Mouse (Mus musculus): ENCODE measurements at regions not wholly inside any gene's neighbourhood (a gene's known extent, or its start where the extent isn't known, plus 50 kb on each side); places are given as distances from the start of the nearest gene placed in this dataset.

DNA sequence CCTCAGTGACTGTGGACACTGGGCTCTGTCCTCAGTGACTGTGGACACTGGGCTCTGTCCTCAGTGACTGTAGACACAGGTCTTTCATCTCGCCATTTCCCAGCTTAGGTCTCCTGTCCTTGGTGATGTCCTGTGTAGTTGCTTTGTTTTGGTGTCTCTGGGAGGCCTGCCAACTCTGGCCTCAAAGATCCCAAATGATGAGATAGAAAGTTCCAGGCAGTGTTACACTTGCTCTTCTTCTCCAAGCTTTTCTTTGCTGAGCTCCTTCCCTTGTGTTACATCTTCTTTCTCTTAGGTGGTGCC, 71.0 kb upstream of the Ifne start:
- no peak for DNase-seq (ENCODE audit: low spot score)
- no peaks in the 10 kb centered on the region for H3K36me3 ChIP-seq (replicated peaks; ENCODE audit: control insufficient read depth, insufficient read depth, low read depth, low read length)
- no peak overlapping the region for H3K27ac ChIP-seq (replicated peaks; ENCODE audit: low read depth, low read length)
- no peaks in the 10 kb centered on the region for H3K4me1 ChIP-seq (ENCODE audit: control insufficient read depth, insufficient read depth, low read length)
- no peak overlapping the region for H3K9ac ChIP-seq (replicated peaks; ENCODE audit: low read length)
- H3K27me3 ChIP-seq (ENCODE audit: control insufficient read depth, insufficient read depth, low read length), result no peaks in the 10 kb centered on the region
- no peaks in the 10 kb centered on the region for H3K9me3 ChIP-seq (replicated peaks; ENCODE audit: control insufficient read depth, low read length)
- H3K4me3 ChIP-seq (ENCODE audit: low read depth, low read length), result no peak overlapping the region
- H3K4me2 ChIP-seq (ENCODE audit: low read depth, low read length), result no peak overlapping the region
- 61% methylated on average over 1 of the region's 1 CpGs for WGBS
- no peak for ATAC-seq (replicated peaks; ENCODE audit: insufficient number of reproducible peaks, low FRiP score, low TSS enrichment, low read depth)

DNA sequence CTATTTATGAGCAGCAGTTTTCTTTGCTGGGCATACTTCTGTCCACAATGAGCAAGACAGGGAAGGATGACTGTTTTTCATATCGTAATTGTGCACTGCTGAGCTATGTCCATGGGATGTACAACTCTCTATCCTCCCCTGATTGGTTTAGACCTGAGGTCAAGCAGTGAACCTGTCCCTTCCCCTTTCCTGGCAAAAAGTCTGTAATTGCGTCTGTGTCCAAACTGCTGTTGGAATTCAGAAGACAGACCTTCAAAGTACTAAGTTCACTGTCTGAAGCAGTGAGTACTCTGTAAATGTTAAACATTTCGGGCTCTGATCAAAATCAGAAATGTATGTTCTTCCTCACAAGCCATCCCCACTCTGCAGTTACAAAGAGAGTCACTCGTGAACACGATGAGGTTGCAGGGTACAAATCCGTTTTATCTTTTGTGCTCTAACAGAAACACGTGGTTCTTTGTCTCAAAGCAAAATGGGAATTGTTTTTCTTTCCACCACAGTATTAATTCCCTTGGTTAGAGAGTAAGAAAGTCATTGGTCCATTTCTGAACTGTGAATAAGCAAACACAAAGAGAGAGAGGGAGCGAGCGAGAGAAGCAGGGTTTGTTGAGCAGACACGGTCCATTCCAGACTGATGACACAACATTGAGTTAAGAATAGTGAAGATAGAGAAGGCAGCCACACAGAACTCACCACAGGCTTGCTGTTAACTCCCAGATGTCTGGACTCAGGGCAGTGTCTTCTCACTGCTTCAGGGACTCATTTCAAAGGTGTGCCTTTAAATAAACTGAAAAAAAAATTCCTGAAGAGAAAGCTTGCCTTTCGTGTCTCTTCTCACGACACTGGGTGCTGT, 70.4 kb upstream of the Ifne start:
- no peaks in the 10 kb centered on the region for H3K9me3 ChIP-seq (replicated peaks; ENCODE audit: control insufficient read depth, low read length)
- H3K4me2 ChIP-seq (ENCODE audit: low read depth, low read length), result no peak overlapping the region
- ATAC-seq (replicated peaks; ENCODE audit: insufficient number of reproducible peaks, low FRiP score, low TSS enrichment, low read depth) (no peak), DNase-seq (ENCODE audit: low spot score) (no peak)
- WGBS, result 60% methylated on average over 12 of the region's 12 CpGs
- H3K4me3 ChIP-seq (ENCODE audit: low read depth, low read length), result no peak overlapping the region
- H3K27ac ChIP-seq (replicated peaks; ENCODE audit: low read depth, low read length), result no peak overlapping the region
- no peak overlapping the region for H3K9ac ChIP-seq (replicated peaks; ENCODE audit: low read length)
- H3K27me3 ChIP-seq (ENCODE audit: control insufficient read depth, insufficient read depth, low read length), result no peaks in the 10 kb centered on the region
- no peaks in the 10 kb centered on the region for H3K4me1 ChIP-seq (ENCODE audit: control insufficient read depth, insufficient read depth, low read length)
- no peaks in the 10 kb centered on the region for H3K36me3 ChIP-seq (replicated peaks; ENCODE audit: control insufficient read depth, insufficient read depth, low read depth, low read length)

DNA sequence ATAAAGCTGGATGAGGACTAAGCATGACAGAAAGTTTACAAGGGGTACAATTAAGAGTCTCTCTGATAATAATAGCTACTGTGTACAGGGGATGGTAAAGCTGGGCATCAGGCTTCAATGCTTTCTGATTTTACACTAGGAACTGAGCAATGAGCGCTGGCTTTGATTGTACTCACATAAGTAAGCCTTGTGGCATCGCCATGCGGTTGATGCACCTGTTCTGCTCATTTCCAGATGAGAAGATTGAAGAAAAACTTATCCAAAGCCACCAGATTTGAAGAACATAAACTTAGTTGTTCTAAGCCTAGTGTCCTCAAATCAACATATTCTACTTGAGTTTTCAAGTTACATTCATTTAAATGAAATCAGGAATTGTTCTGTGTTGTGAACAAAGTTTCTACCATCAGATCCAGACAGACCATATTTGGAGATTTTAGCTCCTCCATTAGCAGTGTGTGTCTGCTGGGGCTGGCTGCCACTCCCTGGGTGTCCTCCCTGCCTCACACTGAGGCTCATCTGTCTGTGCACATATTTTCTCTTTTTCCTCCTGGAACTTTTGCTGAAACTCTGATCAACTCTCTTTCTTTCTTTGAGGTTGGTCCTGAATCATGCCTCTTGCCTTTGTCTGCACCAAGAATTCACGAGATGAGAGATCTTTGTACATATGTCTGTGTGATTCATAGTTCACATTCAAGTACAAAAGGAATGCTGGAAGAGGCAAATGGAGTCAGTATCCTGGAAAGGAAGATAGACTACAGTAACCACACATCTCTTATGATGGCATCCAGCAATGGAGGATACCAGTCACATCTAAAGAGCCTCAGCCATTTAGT, 68.2 kb upstream of the Ifne start:
- H3K27ac ChIP-seq (replicated peaks; ENCODE audit: low read depth, low read length), result no peak overlapping the region
- 89% methylated on average over 4 of the region's 4 CpGs for WGBS
- no peaks in the 10 kb centered on the region for H3K36me3 ChIP-seq (replicated peaks; ENCODE audit: control insufficient read depth, insufficient read depth, low read depth, low read length)
- no peak overlapping the region for H3K4me2 ChIP-seq (ENCODE audit: low read depth, low read length)
- H3K9me3 ChIP-seq (replicated peaks; ENCODE audit: control insufficient read depth, low read length), result no peaks in the 10 kb centered on the region
- ATAC-seq (replicated peaks; ENCODE audit: insufficient number of reproducible peaks, low FRiP score, low TSS enrichment, low read depth) (no peak), DNase-seq (ENCODE audit: low spot score) (no peak)
- H3K27me3 ChIP-seq (ENCODE audit: control insufficient read depth, insufficient read depth, low read length), result no peaks in the 10 kb centered on the region
- no peak overlapping the region for H3K4me3 ChIP-seq (ENCODE audit: low read depth, low read length)
- no peaks in the 10 kb centered on the region for H3K4me1 ChIP-seq (ENCODE audit: control insufficient read depth, insufficient read depth, low read length)
- no peak overlapping the region for H3K9ac ChIP-seq (replicated peaks; ENCODE audit: low read length)

DNA sequence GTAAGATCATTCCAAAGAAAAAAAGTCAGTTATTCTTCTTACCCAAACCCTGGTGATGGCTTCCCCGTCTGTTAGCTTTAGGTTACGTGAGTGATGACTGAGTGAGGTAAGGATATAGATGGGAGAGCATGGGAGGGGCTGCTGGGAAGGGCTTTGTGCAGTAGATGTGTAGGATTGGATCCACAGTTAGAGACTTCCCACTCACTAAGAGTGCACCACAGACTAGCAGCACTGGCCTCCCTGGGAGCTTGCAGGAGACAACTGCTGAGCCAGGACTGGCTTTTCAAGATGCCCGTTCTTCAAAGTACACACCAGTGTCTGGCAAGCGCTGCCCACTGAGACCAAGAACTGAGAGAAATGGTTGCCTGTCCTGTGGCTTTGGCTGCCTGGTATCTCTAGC, 62.0 kb upstream of the Ifne start:
- H3K9ac ChIP-seq (replicated peaks; ENCODE audit: low read length), result no peak overlapping the region
- ATAC-seq (replicated peaks; ENCODE audit: insufficient number of reproducible peaks, low FRiP score, low TSS enrichment, low read depth) (no peak), DNase-seq (ENCODE audit: low spot score) (no peak)
- peaks cover 11% of the 10 kb centered on the region for H3K27me3 ChIP-seq (ENCODE audit: control insufficient read depth, insufficient read depth, low read length)
- H3K36me3 ChIP-seq (replicated peaks; ENCODE audit: control insufficient read depth, insufficient read depth, low read depth, low read length), result no peaks in the 10 kb centered on the region
- no peaks in the 10 kb centered on the region for H3K4me1 ChIP-seq (ENCODE audit: control insufficient read depth, insufficient read depth, low read length)
- WGBS, result 75% methylated on average over 4 of the region's 4 CpGs
- no peaks in the 10 kb centered on the region for H3K9me3 ChIP-seq (replicated peaks; ENCODE audit: control insufficient read depth, low read length)
- no peak overlapping the region for H3K4me2 ChIP-seq (ENCODE audit: low read depth, low read length)
- H3K4me3 ChIP-seq (ENCODE audit: low read depth, low read length), result no peak overlapping the region
- H3K27ac ChIP-seq (replicated peaks; ENCODE audit: low read depth, low read length), result no peak overlapping the region

DNA sequence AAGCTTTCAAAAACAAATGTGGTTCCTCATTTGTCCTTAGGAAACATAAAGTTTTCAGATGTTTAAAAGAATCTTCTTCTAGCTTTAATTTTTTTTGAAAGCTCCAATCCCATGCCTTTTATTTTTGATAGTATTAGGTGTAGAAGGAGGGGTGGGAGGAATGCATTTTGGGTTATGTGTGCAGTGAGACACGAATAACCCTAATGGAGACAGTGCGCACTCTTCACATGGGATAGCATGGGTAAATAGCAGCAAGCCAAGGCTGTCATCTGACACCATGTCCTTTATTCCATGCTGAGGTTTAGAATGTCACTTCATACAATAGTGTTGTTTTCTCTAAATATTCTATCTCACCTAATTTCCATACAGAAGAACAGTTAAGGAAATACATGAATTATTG, 60.7 kb upstream of the Ifne start:
- Histone ChIP-seq H3K27ac (replicated peaks; ENCODE audit: low read depth, low read length) (no peak overlapping the region), H3K27me3 (ENCODE audit: control insufficient read depth, insufficient read depth, low read length) (peaks cover 11% of the 10 kb centered on the region), H3K9ac (replicated peaks; ENCODE audit: low read length) (no peak overlapping the region), H3K4me2 (ENCODE audit: low read depth, low read length) (no peak overlapping the region), H3K36me3 (replicated peaks; ENCODE audit: control insufficient read depth, insufficient read depth, low read depth, low read length) (no peaks in the 10 kb centered on the region), H3K9me3 (replicated peaks; ENCODE audit: control insufficient read depth, low read length) (no peaks in the 10 kb centered on the region), H3K4me1 (ENCODE audit: control insufficient read depth, insufficient read depth, low read length) (no peaks in the 10 kb centered on the region), H3K4me3 (ENCODE audit: low read depth, low read length) (no peak overlapping the region)
- 81% methylated on average over 2 of the region's 2 CpGs for WGBS
- ATAC-seq (replicated peaks; ENCODE audit: insufficient number of reproducible peaks, low FRiP score, low TSS enrichment, low read depth), result no peak
- no peak for DNase-seq (ENCODE audit: low spot score)

DNA sequence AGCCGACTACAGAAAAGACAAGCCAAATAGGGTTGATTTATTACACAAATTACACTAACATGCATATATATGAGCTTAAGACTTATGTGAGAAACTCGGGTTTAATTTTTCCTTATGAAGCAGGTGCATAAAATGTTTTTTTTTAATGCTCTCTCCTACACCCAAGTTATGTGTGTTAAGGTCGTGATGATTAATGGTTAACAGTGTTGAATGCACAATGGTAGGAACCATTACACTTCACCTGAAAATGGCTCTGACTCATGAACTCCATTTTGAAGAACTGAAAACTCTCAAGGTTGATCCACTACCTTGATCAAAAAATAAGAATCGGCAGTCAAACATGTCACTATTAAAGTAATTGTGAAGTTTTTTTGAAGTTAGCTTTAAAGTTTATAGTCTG, 59.4 kb upstream of the Ifne start:
- Histone ChIP-seq H3K27me3 (ENCODE audit: control insufficient read depth, insufficient read depth, low read length) (peaks cover 11% of the 10 kb centered on the region), H3K4me2 (ENCODE audit: low read depth, low read length) (no peak overlapping the region), H3K4me1 (ENCODE audit: control insufficient read depth, insufficient read depth, low read length) (no peaks in the 10 kb centered on the region), H3K9me3 (replicated peaks; ENCODE audit: control insufficient read depth, low read length) (no peaks in the 10 kb centered on the region), H3K9ac (replicated peaks; ENCODE audit: low read length) (no peak overlapping the region), H3K4me3 (ENCODE audit: low read depth, low read length) (no peak overlapping the region), H3K36me3 (replicated peaks; ENCODE audit: control insufficient read depth, insufficient read depth, low read depth, low read length) (no peaks in the 10 kb centered on the region), H3K27ac (replicated peaks; ENCODE audit: low read depth, low read length) (no peak overlapping the region)
- WGBS, result 78% methylated on average over 4 of the region's 4 CpGs
- no peak for ATAC-seq (replicated peaks; ENCODE audit: insufficient number of reproducible peaks, low FRiP score, low TSS enrichment, low read depth)
- no peak for DNase-seq (ENCODE audit: low spot score)

DNA sequence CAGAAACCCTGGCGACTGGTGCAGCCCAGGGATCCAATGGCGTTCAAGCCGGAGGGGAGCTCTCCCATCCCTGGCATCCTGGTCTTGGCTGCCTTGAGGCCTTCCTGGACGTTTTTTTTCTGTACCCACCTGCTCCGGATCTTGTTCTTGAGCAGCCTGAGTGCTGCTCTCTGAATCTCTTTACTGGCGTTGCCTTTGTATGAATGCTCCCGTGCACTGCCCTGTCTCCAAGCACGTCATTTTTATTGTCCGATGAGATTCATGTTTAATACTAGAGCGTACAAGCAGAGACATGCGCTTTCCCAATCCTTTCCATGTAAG, 58.7 kb upstream of the Ifne start:
- Histone ChIP-seq H3K36me3 (replicated peaks; ENCODE audit: control insufficient read depth, insufficient read depth, low read depth, low read length) (no peaks in the 10 kb centered on the region), H3K9me3 (replicated peaks; ENCODE audit: control insufficient read depth, low read length) (no peaks in the 10 kb centered on the region), H3K4me2 (ENCODE audit: low read depth, low read length) (peak overlapping the region; percentile 99), H3K4me1 (ENCODE audit: control insufficient read depth, insufficient read depth, low read length) (no peaks in the 10 kb centered on the region), H3K4me3 (ENCODE audit: low read depth, low read length) (peak overlapping the region; percentile 60), H3K27me3 (ENCODE audit: control insufficient read depth, insufficient read depth, low read length) (peaks cover 11% of the 10 kb centered on the region), H3K9ac (replicated peaks; ENCODE audit: low read length) (peak overlapping the region; percentile 23), H3K27ac (replicated peaks; ENCODE audit: low read depth, low read length) (no peak overlapping the region)
- 0 out of 2 replicates have a peak, but pooled peaks have one; percentile 57 for ATAC-seq (replicated peaks; ENCODE audit: insufficient number of reproducible peaks, low FRiP score, low TSS enrichment, low read depth)
- WGBS, result 6% methylated on average over 11 of the region's 11 CpGs
- DNase-seq (ENCODE audit: low spot score), result no peak
